Mouse (Mus musculus): ENCODE measurements at regions not wholly inside any gene's neighbourhood (a gene's known extent, or its start where the extent isn't known, plus 50 kb on each side); places are given as distances from the start of the nearest gene placed in this dataset.
A peak's percentile ranks its signal among the peaks of the same experiment; 100 is the strongest.

- no peaks in the 10 kb centered on the region for H3K36me3 ChIP-seq
- H3K27me3 ChIP-seq (replicated peaks): no peaks in the 10 kb centered on the region
- H3K4me2 ChIP-seq: no peak overlapping the region
- no peak overlapping the region for H3K27ac ChIP-seq (replicated peaks)
- ATAC-seq (ENCODE audit: extremely low read depth, insufficient number of reproducible peaks, low FRiP score, low TSS enrichment): no peak
- WGBS: 45% methylated on average over 6 of the region's 6 CpGs
- no peak overlapping the region for H3K4me3 ChIP-seq
- no peak overlapping the region for H3K9ac ChIP-seq
- no peaks in the 10 kb centered on the region for H3K9me3 ChIP-seq
- peaks cover 14% of the 10 kb centered on the region; the same call in 1 of the 2 replicates for H3K4me1 ChIP-seq
Observed at GRCm38 (mm10) chr3:100773237-100773636, 52.0 kb upstream of the Vtcn1 start.

DNA sequence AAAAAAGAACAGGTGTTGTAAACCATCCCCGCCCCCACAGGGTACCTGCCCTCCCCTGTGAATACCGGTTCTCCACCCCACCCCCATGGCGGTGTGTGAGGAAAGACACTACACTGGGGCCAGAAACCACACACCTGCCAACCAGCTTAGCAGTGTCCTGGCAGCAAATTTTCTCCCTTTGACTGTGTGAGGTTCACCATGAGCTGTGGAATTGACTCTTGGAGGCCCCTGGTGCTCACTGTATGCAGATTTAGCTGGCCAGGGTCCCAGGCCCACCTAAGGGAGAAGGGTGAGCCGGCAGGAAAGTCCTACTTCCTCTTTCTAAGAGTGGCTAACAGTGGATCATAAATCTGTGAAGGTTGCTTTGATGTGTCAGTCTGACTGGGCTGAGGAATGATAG is 53.9 kb upstream of the Vtcn1 start:
- Histone ChIP-seq H3K4me1 (peaks cover 15% of the 10 kb centered on the region; the same call in 1 of the 2 replicates), H3K36me3 (no peaks in the 10 kb centered on the region), H3K9me3 (no peaks in the 10 kb centered on the region), H3K27me3 (replicated peaks) (no peaks in the 10 kb centered on the region), H3K4me3 (no peak overlapping the region), H3K9ac (no peak overlapping the region), H3K27ac (replicated peaks) (no peak overlapping the region), H3K4me2 (no peak overlapping the region)
- WGBS: 72% methylated on average over 4 of the region's 4 CpGs
- no peak for ATAC-seq (ENCODE audit: extremely low read depth, insufficient number of reproducible peaks, low FRiP score, low TSS enrichment)

GRCm38 (mm10) chr3:100770841-100771240 is 54.4 kb upstream of the Vtcn1 start:
- H3K27me3 ChIP-seq (replicated peaks): no peaks in the 10 kb centered on the region
- H3K36me3 ChIP-seq: no peaks in the 10 kb centered on the region
- no peak for ATAC-seq (ENCODE audit: extremely low read depth, insufficient number of reproducible peaks, low FRiP score, low TSS enrichment)
- no peaks in the 10 kb centered on the region for H3K9me3 ChIP-seq
- peaks cover 15% of the 10 kb centered on the region; the same call in 1 of the 2 replicates for H3K4me1 ChIP-seq
- no peak overlapping the region for H3K4me3 ChIP-seq
- WGBS: 85% methylated on average over 3 of the region's 3 CpGs
- no peak overlapping the region for H3K9ac ChIP-seq
- H3K4me2 ChIP-seq: no peak overlapping the region
- H3K27ac ChIP-seq (replicated peaks): no peak overlapping the region

- no peak overlapping the region for H3K27ac ChIP-seq (replicated peaks)
- no peaks in the 10 kb centered on the region for H3K9me3 ChIP-seq
- WGBS: 78% methylated on average over 4 of the region's 4 CpGs
- H3K4me1 ChIP-seq: peaks cover 15% of the 10 kb centered on the region; the same call in 1 of the 2 replicates
- no peak overlapping the region for H3K4me3 ChIP-seq
- no peak overlapping the region for H3K9ac ChIP-seq
- H3K27me3 ChIP-seq (replicated peaks): no peaks in the 10 kb centered on the region
- ATAC-seq (ENCODE audit: extremely low read depth, insufficient number of reproducible peaks, low FRiP score, low TSS enrichment): no peak
- no peaks in the 10 kb centered on the region for H3K36me3 ChIP-seq
- no peak overlapping the region for H3K4me2 ChIP-seq
Observed at GRCm38 (mm10) chr3:100769146-100769545, 56.1 kb upstream of the Vtcn1 start.

DNA sequence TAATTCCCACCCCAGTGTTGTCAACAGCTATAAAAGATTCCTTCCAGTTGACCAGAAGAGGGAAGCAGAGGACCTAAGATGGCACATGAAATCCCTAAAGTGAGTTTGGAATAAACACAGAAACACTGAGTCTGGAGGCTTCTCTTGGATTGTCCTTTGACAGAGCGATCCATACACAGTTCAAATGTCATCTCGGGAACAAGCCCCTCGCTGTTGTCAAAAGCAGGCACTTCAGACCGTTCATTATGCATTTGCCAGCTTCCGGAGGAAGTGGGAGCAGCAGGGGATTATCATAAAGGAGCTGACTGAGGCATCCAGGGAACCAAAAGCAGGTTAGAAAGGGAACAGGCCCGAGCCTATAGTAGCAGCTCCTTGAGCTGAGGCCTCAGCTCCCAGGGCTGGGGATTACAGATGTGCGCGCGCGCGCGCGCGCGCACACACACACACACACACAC is 57.1 kb upstream of the Vtcn1 start:
- peak overlapping the region; percentile 74 for H3K9ac ChIP-seq
- H3K4me3 ChIP-seq: peak overlapping the region; percentile 24
- no peak for ATAC-seq (ENCODE audit: extremely low read depth, insufficient number of reproducible peaks, low FRiP score, low TSS enrichment)
- peaks cover 10% of the 10 kb centered on the region; the same call in 1 of the 2 replicates for H3K4me1 ChIP-seq
- peak overlapping the region; percentile 57 for H3K4me2 ChIP-seq
- 48% methylated on average over 15 of the region's 15 CpGs for WGBS
- no peaks in the 10 kb centered on the region for H3K27me3 ChIP-seq (replicated peaks)
- H3K27ac ChIP-seq (replicated peaks): no peak overlapping the region
- no peaks in the 10 kb centered on the region for H3K36me3 ChIP-seq
- no peaks in the 10 kb centered on the region for H3K9me3 ChIP-seq

- 59% methylated on average over 7 of the region's 7 CpGs for WGBS
Observed at GRCm38 (mm10) chr3:100765323-100765722, 59.9 kb upstream of the Vtcn1 start.

GRCm38 (mm10) chr3:100762895-100763294 is 62.4 kb upstream of the Vtcn1 start:
- no peaks in the 10 kb centered on the region for H3K36me3 ChIP-seq
- no peak overlapping the region for H3K27ac ChIP-seq (replicated peaks)
- H3K9ac ChIP-seq: no peak overlapping the region
- no peaks in the 10 kb centered on the region for H3K9me3 ChIP-seq
- ATAC-seq (ENCODE audit: extremely low read depth, insufficient number of reproducible peaks, low FRiP score, low TSS enrichment): no peak
- H3K27me3 ChIP-seq (replicated peaks): no peaks in the 10 kb centered on the region
- no peak overlapping the region for H3K4me3 ChIP-seq
- H3K4me2 ChIP-seq: no peak overlapping the region
- H3K4me1 ChIP-seq: no peaks in the 10 kb centered on the region

More at GRCm38 (mm10) chr3:100765323-100765722, 59.9 kb upstream of the Vtcn1 start:
- peaks cover 4% of the 10 kb centered on the region; the same call in 1 of the 2 replicates for H3K4me1 ChIP-seq
- H3K36me3 ChIP-seq: no peaks in the 10 kb centered on the region
- no peaks in the 10 kb centered on the region for H3K9me3 ChIP-seq
- H3K9ac ChIP-seq: no peak overlapping the region
- ATAC-seq (ENCODE audit: extremely low read depth, insufficient number of reproducible peaks, low FRiP score, low TSS enrichment): no peak
- no peak overlapping the region for H3K27ac ChIP-seq (replicated peaks)
- H3K4me2 ChIP-seq: no peak overlapping the region
- H3K27me3 ChIP-seq (replicated peaks): no peaks in the 10 kb centered on the region
- H3K4me3 ChIP-seq: no peak overlapping the region

- H3K4me1 ChIP-seq: no peaks in the 10 kb centered on the region
- no peaks in the 10 kb centered on the region for H3K27me3 ChIP-seq (replicated peaks)
- no peak overlapping the region for H3K4me2 ChIP-seq
- H3K27ac ChIP-seq (replicated peaks): no peak overlapping the region
- no peak overlapping the region for H3K4me3 ChIP-seq
- ATAC-seq (ENCODE audit: extremely low read depth, insufficient number of reproducible peaks, low FRiP score, low TSS enrichment): no peak
- H3K36me3 ChIP-seq: no peaks in the 10 kb centered on the region
- H3K9ac ChIP-seq: no peak overlapping the region
- no peaks in the 10 kb centered on the region for H3K9me3 ChIP-seq
- 74% methylated on average over 3 of the region's 3 CpGs for WGBS
Observed at GRCm38 (mm10) chr3:100759091-100759941, 65.9 kb upstream of the Vtcn1 start.

DNA sequence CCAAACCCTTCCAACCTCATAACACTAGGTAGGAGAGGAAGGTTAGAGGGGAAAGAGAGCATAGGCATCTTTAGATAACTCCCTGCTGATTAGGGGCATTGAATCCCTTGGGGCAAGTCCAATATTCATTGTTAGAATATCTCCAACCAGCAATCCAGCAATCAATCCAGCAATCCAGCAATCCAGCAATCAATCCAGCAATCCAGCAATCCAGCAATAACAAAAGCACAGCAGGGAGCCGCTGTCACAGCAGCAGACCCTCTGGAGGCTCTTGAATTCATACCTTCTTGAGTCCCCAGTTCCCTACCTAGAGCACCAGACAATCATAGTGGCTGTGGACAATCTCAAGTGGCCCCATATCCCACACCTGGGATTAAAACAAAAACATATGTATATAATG is 69.4 kb upstream of the Man1a2 start:
- no peak overlapping the region for H3K4me3 ChIP-seq
- H3K9me3 ChIP-seq: no peaks in the 10 kb centered on the region
- 59% methylated on average over 1 of the region's 1 CpGs for WGBS
- no peak overlapping the region for H3K4me2 ChIP-seq
- no peaks in the 10 kb centered on the region for H3K4me1 ChIP-seq
- no peak overlapping the region for H3K9ac ChIP-seq
- peaks cover 3% of the 10 kb centered on the region; the same call in 1 of the 2 replicates for H3K27me3 ChIP-seq (replicated peaks)
- ATAC-seq (ENCODE audit: extremely low read depth, insufficient number of reproducible peaks, low FRiP score, low TSS enrichment): no peak
- no peaks in the 10 kb centered on the region for H3K36me3 ChIP-seq
- no peak overlapping the region for H3K27ac ChIP-seq (replicated peaks)

DNA sequence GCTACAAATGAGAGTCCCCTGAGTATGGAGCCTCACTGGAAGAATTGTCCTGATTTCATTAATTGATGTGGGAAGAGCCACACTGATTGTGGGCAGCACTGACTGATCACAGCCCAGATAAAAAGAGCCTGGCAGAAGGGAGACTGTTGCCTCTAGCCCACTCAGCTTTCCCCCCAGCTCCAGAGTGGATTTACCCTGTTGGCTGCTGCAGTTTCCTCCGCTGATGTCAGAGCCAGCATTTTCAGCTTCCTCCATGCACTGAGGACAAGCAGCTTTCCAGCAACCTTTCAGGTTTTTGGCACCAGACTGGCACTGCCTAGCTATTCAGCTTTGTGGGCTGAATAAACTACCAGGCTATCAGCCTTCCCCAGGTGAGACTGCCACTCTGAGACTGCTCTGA is 65.9 kb upstream of the Man1a2 start:
- Histone ChIP-seq H3K4me2 (no peak overlapping the region), H3K27ac (replicated peaks) (no peak overlapping the region), H3K9ac (no peak overlapping the region), H3K27me3 (replicated peaks) (peaks cover 3% of the 10 kb centered on the region; the same call in 1 of the 2 replicates), H3K4me3 (no peak overlapping the region), H3K9me3 (no peaks in the 10 kb centered on the region), H3K4me1 (peaks cover 26% of the 10 kb centered on the region), H3K36me3 (no peaks in the 10 kb centered on the region)
- no peak for ATAC-seq (ENCODE audit: extremely low read depth, insufficient number of reproducible peaks, low FRiP score, low TSS enrichment)
- 79% methylated on average over 1 of the region's 1 CpGs for WGBS

- peak overlapping the region; percentile 80 for H3K27ac ChIP-seq (replicated peaks)
- H3K4me3 ChIP-seq: no peak overlapping the region
- no peak for ATAC-seq (ENCODE audit: extremely low read depth, insufficient number of reproducible peaks, low FRiP score, low TSS enrichment)
- peaks cover 26% of the 10 kb centered on the region for H3K4me1 ChIP-seq
- H3K36me3 ChIP-seq: no peaks in the 10 kb centered on the region
- no peaks in the 10 kb centered on the region for H3K9me3 ChIP-seq
- 72% methylated on average over 6 of the region's 6 CpGs for WGBS
- H3K9ac ChIP-seq: no peak overlapping the region
- H3K27me3 ChIP-seq (replicated peaks): peaks cover 3% of the 10 kb centered on the region; the same call in 1 of the 2 replicates
- H3K4me2 ChIP-seq: no peak overlapping the region
Observed at GRCm38 (mm10) chr3:100748727-100749126, 63.4 kb upstream of the Man1a2 start.

GRCm38 (mm10) chr3:100748309-100748691 is 63.0 kb upstream of the Man1a2 start:
- Histone ChIP-seq H3K27me3 (replicated peaks) (peaks cover 3% of the 10 kb centered on the region; the same call in 1 of the 2 replicates), H3K27ac (replicated peaks) (peak overlapping the region; percentile 80), H3K4me2 (peak overlapping the region; percentile 32), H3K4me1 (peaks cover 26% of the 10 kb centered on the region), H3K36me3 (no peaks in the 10 kb centered on the region), H3K9ac (no peak overlapping the region), H3K4me3 (no peak overlapping the region), H3K9me3 (no peaks in the 10 kb centered on the region)
- 55% methylated on average over 2 of the region's 2 CpGs for WGBS
- no peak for ATAC-seq (ENCODE audit: extremely low read depth, insufficient number of reproducible peaks, low FRiP score, low TSS enrichment)

All from heart, embryonic 13.5 days (tissue).